Mouse (Mus musculus): ENCODE results near the gene Shisa3. TPM values are rescaled to one million over a fixed set of nuclear protein-coding genes. Genes with fewer than 3 reads are reported as not detected.

Shisa3 gene
- polyA plus RNA-seq, 1 experiment: not detected

GRCm38 (mm10) chr5:67621230-67621629 lies 13.5 kb downstream of the Shisa3 start:
- Histone ChIP-seq H3K4me3 (ENCODE audit: insufficient read depth, low read depth, low read length) (no peak overlapping the region), H3K27ac (replicated peaks; ENCODE audit: low read depth, low read length) (no peak overlapping the region), H3K4me1 (ENCODE audit: control insufficient read depth, insufficient read depth, insufficient read length, low read length) (no peaks in the 10 kb centered on the region)

GRCm38 (mm10) chr5:67628180-67628940 lies 20.7 kb downstream of the Shisa3 start:
- H3K27ac ChIP-seq (replicated peaks; ENCODE audit: low read depth, low read length): no peak overlapping the region
- no peaks in the 10 kb centered on the region for H3K4me1 ChIP-seq (ENCODE audit: control insufficient read depth, insufficient read depth, insufficient read length, low read length)
- H3K4me3 ChIP-seq (ENCODE audit: insufficient read depth, low read depth, low read length): no peak overlapping the region

DNA sequence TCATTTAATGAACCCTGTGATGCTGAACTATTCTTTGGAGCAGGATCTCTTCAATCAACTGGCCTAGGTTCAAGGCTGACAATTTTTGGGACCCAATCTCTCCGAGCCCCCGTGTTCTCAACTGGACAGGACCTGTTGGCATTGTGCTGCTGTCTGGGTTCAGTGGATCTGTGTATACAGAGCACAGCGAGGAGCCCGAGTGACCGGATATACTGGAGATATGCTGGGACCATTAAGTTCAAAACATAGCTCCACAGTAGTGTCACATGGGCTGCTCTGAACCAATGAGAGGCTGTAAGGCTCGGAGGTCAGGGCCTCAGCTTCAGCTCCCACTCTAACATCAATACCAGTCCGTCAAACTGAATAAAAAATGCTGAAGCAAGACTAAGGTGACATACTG lies 21.8 kb downstream of the Shisa3 start:
- Histone ChIP-seq H3K4me1 (ENCODE audit: control insufficient read depth, insufficient read depth, insufficient read length, low read length) (no peaks in the 10 kb centered on the region), H3K27ac (replicated peaks; ENCODE audit: low read depth, low read length) (no peak overlapping the region), H3K4me3 (ENCODE audit: insufficient read depth, low read depth, low read length) (no peak overlapping the region)

DNA sequence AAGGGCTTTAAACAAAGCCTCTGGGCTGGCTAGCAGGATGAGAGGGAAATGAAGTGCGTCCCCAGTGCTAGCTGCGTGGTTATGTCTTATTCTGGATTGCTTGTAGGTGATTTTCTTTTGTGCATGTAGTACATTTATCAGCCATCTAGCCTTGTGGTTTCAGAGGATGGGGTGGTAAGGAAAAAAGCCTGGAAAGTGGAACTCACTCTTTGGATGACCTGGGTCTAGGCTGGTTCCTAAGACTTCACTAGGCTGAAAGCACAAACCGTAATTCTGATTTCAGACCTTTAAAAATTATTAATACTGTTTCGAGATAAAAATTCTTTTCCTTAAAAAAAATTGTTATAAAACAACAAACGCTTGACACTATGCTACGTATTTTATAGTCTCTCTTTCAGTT lies 22.2 kb downstream of the Shisa3 start:
- H3K4me1 ChIP-seq (ENCODE audit: control insufficient read depth, insufficient read depth, insufficient read length, low read length): no peaks in the 10 kb centered on the region
- H3K27ac ChIP-seq (replicated peaks; ENCODE audit: low read depth, low read length): no peak overlapping the region
- no peak overlapping the region for H3K4me3 ChIP-seq (ENCODE audit: insufficient read depth, low read depth, low read length)

- Histone ChIP-seq H3K27ac (replicated peaks; ENCODE audit: low read depth, low read length) (no peak overlapping the region), H3K4me3 (ENCODE audit: insufficient read depth, low read depth, low read length) (no peak overlapping the region), H3K4me1 (ENCODE audit: control insufficient read depth, insufficient read depth, insufficient read length, low read length) (no peaks in the 10 kb centered on the region)
Observed at GRCm38 (mm10) chr5:67631261-67631660, 23.6 kb downstream of the Shisa3 start.

DNA sequence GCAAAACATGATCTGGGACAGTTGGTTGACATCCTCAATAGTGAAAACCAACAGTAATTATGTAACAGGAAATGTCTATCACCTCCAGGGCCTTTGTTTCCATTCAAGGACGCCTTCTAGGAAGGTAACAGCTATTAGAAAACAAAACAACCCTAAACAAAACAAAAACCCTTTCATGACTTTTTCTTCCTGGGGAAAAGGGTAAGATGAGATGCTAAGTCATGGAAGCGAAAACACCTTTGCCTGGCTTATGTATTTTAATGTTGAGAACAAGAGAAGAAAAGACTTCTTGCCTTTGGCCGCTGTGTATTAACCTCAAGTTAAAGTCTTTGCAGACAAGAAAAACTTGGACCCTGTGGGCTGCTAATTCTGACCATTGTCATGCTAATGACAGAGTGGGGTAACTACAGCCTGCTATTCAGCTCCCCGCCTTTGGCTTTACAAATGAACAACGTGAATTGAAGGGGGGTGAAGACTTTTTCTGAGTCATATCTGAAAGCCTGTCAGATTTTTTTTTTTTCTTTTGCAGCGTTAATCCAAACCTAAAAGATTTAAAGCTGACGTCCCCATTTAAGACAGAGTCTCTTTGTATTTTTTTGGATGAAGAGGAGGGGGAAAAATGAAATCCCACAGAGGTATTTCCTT lies 25.6 kb downstream of the Shisa3 start:
- Histone ChIP-seq H3K4me3 (ENCODE audit: insufficient read depth, low read depth, low read length) (no peak overlapping the region), H3K4me1 (ENCODE audit: control insufficient read depth, insufficient read depth, insufficient read length, low read length) (no peaks in the 10 kb centered on the region), H3K27ac (replicated peaks; ENCODE audit: low read depth, low read length) (no peak overlapping the region)

- Histone ChIP-seq H3K4me1 (ENCODE audit: control insufficient read depth, insufficient read depth, insufficient read length, low read length) (no peaks in the 10 kb centered on the region), H3K27ac (replicated peaks; ENCODE audit: low read depth, low read length) (no peak overlapping the region), H3K4me3 (ENCODE audit: insufficient read depth, low read depth, low read length) (no peak overlapping the region)
Observed at GRCm38 (mm10) chr5:67633831-67634268, 26.2 kb downstream of the Shisa3 start.

GRCm38 (mm10) chr5:67634339-67634738 lies 26.7 kb downstream of the Shisa3 start:
- H3K27ac ChIP-seq (replicated peaks; ENCODE audit: low read depth, low read length): no peak overlapping the region

GRCm38 (mm10) chr5:67640596-67641312 lies 33.1 kb downstream of the Shisa3 start:
- Histone ChIP-seq H3K4me3 (ENCODE audit: insufficient read depth, low read depth, low read length) (no peak overlapping the region), H3K27ac (replicated peaks; ENCODE audit: low read depth, low read length) (no peak overlapping the region), H3K4me1 (ENCODE audit: control insufficient read depth, insufficient read depth, insufficient read length, low read length) (no peaks in the 10 kb centered on the region)

More at GRCm38 (mm10) chr5:67634339-67634738, 26.7 kb downstream of the Shisa3 start:
- Histone ChIP-seq H3K4me1 (ENCODE audit: control insufficient read depth, insufficient read depth, insufficient read length, low read length) (no peaks in the 10 kb centered on the region), H3K4me3 (ENCODE audit: insufficient read depth, low read depth, low read length) (no peak overlapping the region)

DNA sequence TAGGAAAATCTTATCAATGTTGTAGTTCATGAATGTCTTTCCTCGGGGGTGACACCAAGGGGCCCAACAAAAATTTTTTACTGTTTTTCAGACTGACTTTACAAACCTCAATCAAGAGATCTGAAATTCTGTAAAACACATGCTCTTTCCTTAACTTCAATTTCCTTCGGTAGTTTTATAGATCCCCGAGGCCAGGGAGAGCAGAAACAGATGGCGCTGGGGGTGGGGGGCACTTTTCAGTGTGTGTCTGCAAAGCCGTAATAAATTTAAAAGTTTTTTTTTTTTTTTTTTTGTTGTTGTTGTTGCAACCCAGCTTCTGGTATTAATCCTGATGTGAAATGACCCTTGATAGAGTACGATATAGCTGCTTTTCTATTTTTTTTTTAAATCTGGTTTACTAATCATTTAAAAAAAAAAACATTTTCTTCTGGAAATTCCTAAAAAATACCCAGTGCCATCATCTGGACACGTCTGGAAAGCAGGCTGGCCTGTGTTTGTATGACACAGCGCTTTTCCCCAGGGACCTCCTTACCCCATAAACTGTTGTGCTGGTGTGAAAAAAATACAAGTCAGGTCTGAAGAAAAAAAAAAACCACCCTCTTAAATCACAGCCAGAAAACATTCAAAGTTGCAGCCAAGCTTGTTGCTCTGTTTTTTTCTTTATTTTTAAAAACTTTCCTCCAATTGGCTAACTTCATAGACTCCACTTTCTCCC lies 33.9 kb downstream of the Shisa3 start:
- Histone ChIP-seq H3K4me3 (ENCODE audit: insufficient read depth, low read depth, low read length) (no peak overlapping the region), H3K4me1 (ENCODE audit: control insufficient read depth, insufficient read depth, insufficient read length, low read length) (no peaks in the 10 kb centered on the region), H3K27ac (replicated peaks; ENCODE audit: low read depth, low read length) (no peak overlapping the region)

DNA sequence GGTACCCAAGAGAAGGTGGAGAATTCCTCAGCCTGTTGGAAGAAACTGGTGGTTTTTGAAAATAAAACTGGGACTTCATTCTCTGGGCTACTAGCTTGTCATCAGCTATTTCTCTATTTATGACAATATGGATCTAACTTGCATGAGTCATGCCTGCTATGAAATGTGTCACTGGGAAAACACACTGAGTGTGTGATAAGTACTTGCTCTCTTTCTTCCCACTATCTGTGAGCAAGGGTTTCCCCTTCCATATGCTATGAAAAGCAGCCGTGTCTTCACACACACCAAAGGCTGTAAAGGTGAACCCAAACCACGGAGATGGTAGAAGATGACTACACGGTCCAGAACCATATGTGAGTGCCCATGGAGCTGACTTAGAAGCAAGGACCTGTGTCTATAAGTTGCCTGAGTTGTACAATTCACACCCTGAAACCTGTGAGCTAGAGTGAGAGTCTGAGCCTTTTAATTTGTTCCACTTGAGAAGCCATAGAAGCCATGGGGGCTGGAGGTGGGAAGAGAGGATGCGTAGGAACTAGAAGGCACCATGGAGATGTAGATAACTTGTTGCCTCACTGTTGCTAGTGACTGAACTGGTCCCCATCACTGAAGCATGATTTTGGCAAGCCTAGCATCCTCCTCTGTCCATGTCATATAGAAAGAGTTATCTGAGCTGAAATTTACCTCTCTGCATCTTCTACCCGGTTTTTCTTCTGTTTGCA lies 36.0 kb downstream of the Shisa3 start:
- Histone ChIP-seq H3K27ac (replicated peaks; ENCODE audit: low read depth, low read length) (no peak overlapping the region), H3K4me3 (ENCODE audit: insufficient read depth, low read depth, low read length) (no peak overlapping the region), H3K4me1 (ENCODE audit: control insufficient read depth, insufficient read depth, insufficient read length, low read length) (no peaks in the 10 kb centered on the region)

DNA sequence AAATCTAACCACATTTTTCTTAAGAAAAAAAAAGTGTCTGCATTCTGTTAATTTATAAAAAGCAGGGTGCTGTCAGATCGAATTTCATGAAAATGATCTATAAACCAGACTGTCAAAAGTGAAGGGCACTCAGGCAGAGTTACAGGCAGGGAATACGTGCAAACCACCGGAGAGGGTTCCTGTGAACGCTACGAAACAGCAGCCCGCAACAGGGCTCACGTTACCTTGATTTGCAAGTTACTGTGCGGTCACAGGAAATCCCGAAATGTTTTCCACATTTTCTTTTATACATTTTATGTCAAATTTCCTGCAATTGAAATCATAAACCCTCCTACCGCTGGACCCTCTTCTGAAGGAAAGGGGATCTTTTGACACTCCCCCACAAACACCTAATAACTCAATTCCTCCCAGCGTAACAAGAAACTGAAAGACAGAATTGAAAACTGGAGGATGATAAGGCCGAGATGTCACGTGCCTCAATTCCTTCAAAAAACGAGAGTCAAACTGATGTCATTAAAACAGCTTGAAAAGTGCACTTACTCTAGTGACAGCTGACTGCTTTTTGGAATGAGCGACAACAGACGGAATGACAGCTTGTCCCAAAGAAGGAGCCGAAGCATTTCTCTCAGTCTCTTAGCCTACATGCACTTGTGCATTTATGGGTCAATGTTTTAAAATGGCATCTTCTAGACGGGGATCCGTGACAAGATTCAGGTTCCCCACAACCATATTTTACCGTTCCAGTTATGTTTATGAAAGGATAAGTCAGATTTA lies 39.3 kb downstream of the Shisa3 start:
- H3K4me1 ChIP-seq (ENCODE audit: control insufficient read depth, insufficient read depth, insufficient read length, low read length): no peaks in the 10 kb centered on the region

GRCm38 (mm10) chr5:67647568-67647967 lies 39.9 kb downstream of the Shisa3 start:
- H3K4me1 ChIP-seq (ENCODE audit: control insufficient read depth, insufficient read depth, insufficient read length, low read length): no peaks in the 10 kb centered on the region
- no peak overlapping the region for H3K4me3 ChIP-seq (ENCODE audit: insufficient read depth, low read depth, low read length)
- no peak overlapping the region for H3K27ac ChIP-seq (replicated peaks; ENCODE audit: low read depth, low read length)

More for the DNA sequence above, 39.3 kb downstream of the Shisa3 start:
- Histone ChIP-seq H3K4me3 (ENCODE audit: insufficient read depth, low read depth, low read length) (no peak overlapping the region), H3K27ac (replicated peaks; ENCODE audit: low read depth, low read length) (no peak overlapping the region)

DNA sequence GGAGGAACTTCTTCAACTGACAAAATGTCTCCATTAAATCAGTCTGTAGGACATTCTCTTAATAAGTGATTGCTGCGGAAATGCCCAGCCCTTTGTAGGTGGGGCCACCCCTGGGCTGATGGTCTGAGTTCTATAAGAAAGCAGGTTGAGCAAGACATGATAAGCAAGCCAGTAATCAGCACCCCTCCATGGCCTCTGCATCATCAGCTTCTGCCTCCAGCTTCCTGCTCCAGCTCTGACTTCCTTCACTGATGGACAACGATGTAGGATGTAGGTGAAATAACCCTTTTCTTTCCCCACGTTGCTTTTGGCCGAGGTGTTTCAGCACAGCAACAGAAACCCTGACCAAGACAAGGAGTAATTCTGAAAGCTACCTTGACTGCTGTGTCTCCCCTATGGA lies 41.5 kb downstream of the Shisa3 start:
- no peak overlapping the region for H3K27ac ChIP-seq (replicated peaks; ENCODE audit: low read depth, low read length)
- no peak overlapping the region for H3K4me3 ChIP-seq (ENCODE audit: insufficient read depth, low read depth, low read length)
- no peaks in the 10 kb centered on the region for H3K4me1 ChIP-seq (ENCODE audit: control insufficient read depth, insufficient read depth, insufficient read length, low read length)
